Mouse (Mus musculus) neural tube, embryonic 11.5 days (tissue): ENCODE measurements around the gene Osbpl3. TPM values are rescaled to one million over a fixed set of nuclear protein-coding genes. Genes with fewer than 3 reads are reported as not detected.

Experiments
- ATAC-seq: fragments of 200-750 bp; cut with Nextera tagmentation; 2 replicates; pipeline ENCODE4 v1.8.0; 2017; ENCODE audit warnings: moderate number of reproducible peaks, mild to moderate bottlenecking, moderate TSS enrichment, moderate library complexity; ENCODE audit not compliant: insufficient read depth, low FRiP score, low TSS enrichment
- DNase-seq: peaks from one replicate; pipeline ENCODE4 v3.0.0-alpha.2; 2015; ENCODE audit warnings: low spot score
- H3K27ac ChIP-seq: fragments of 300-500 bp; sonication (generic); 2 replicates; pipeline ENCODE4 v1.5.1; 2014; ENCODE audit warnings: low read depth, mild to moderate bottlenecking, low read length
- H3K27me3 ChIP-seq: fragments of 300-500 bp; sonication (generic); 2 replicates; pipeline ENCODE4 v1.6.1; 2014; ENCODE audit warnings: mild to moderate bottlenecking, low read length, mixed read lengths; ENCODE audit not compliant: control insufficient read depth, insufficient read depth
- H3K36me3 ChIP-seq: fragments of 300-500 bp; sonication (generic); 2 replicates; pipeline ENCODE4 v1.6.1; 2014; ENCODE audit warnings: mild to moderate bottlenecking, low read length, moderate library complexity, mixed read lengths; ENCODE audit not compliant: control insufficient read depth, insufficient read depth
- H3K4me1 ChIP-seq: fragments of 300-500 bp; sonication (generic); 2 replicates; pipeline ENCODE4 v1.6.1; 2014; ENCODE audit warnings: low read length, mixed read lengths; ENCODE audit not compliant: control insufficient read depth, insufficient read depth
- H3K4me2 ChIP-seq: fragments of 300-500 bp; sonication (generic); 2 replicates; pipeline ENCODE4 v1.6.1; 2014; ENCODE audit warnings: low read depth, mild to moderate bottlenecking, moderate library complexity
- H3K4me3 ChIP-seq: fragments of 300-500 bp; sonication (generic); 2 replicates; pipeline ENCODE4 v1.5.1; 2014; ENCODE audit warnings: low read depth, low read length
- H3K9ac ChIP-seq: fragments of 300-500 bp; sonication (generic); 2 replicates; pipeline ENCODE4 v1.6.1; 2014; ENCODE audit warnings: mild to moderate bottlenecking, low read length
- H3K9me3 ChIP-seq: fragments of 300-500 bp; sonication (generic); 2 replicates; pipeline ENCODE4 v1.6.1; 2016; ENCODE audit warnings: low read length; ENCODE audit not compliant: control insufficient read depth
- WGBS: fragments of 180-500 bp; shearing (Covaris S2); extraction: QIAGEN DNeasy Blood & Tissue Kit; methylation state at CpG from one replicate; pipeline ENCODE4 v1.1.7; 2014; 5-methylcytosine and 5-hydroxymethylcytosine counted together
- polyA plus RNA-seq: library from polyadenylated mRNA; unstranded; fragments of >200 nt; fragmentation: Nextera tagmentation; extraction: Ambion mirVana; gene quantifications from 2 replicates; pipeline ENCODE4 v1.2.1, GENCODE M21; 2014

Osbpl3 gene
- polyA plus RNA-seq, 1 experiment from 2014 or later = 5.0 TPM

DNA sequence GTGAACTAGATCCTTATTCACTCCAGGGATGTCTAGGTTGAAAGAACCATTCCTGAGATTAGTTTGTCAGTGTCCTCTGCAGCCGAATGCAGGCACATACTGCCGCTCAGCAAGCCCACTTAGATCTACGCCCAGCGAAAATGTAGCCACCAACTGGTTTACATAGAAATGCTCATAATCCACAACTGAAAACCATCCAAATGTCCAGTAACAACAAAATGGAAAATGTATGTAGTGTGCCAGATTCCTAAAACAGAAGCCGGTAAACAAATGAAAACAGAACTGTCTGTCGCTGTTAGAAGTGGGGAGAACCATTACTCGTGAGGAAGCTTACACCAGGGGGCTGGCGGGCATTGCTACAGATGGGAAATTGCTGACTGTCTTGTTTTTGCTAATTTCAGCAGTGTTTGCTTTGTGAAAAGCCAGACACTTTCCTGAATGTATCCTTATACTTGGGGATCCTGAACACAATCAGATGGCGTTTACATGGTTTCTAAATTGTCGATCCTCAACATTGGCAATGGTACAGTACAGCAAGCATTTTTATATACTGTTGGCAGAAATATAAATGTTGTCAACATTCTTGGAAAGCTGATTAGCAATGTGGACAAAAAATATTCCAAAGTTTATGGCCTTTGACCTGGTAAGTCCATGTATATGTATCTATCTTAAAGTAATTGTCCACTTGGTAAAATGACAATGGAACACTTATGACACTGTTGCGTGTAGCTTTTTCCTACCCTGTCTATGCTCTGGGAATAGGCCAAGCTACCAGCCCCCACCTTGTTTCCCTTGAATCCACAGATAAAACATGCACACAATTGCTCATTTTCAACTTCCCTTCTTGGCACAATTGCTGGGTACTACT is 30.3 kb upstream of the Osbpl3 start:
- H3K36me3 ChIP-seq = no peaks in the 10 kb centered on the region
- 91% methylated on average over 11 of the region's 11 CpGs for WGBS
- no peak overlapping the region for H3K9ac ChIP-seq
- no peak overlapping the region for H3K27ac ChIP-seq
- H3K4me3 ChIP-seq = no peak overlapping the region
- H3K9me3 ChIP-seq = no peaks in the 10 kb centered on the region
- no peaks in the 10 kb centered on the region for H3K27me3 ChIP-seq
- H3K4me1 ChIP-seq = no peaks in the 10 kb centered on the region
- ATAC-seq = no peak
- H3K4me2 ChIP-seq = no peak overlapping the region
- no peak for DNase-seq

DNA sequence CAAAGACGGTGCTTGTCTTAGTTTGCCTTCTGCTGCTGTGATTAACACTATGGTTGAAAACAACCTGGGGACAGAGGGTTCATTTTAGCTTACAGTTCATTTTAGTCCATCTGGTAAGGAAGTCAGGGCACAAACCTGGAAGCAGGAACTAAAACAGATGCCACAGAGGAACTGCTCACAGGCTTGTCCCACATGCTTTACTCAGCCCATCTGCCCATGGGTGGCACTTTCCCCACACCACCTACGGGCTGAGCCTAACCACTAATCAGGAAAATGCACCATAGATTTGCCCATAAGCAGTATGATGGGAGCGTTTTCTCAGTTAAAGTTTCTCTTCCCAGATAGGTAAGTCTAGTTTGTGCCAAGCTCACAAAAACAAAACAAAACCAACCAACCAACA is 27.4 kb upstream of the Osbpl3 start:
- H3K36me3 ChIP-seq = no peaks in the 10 kb centered on the region
- DNase-seq (no peak), ATAC-seq (no peak)
- no peaks in the 10 kb centered on the region for H3K4me1 ChIP-seq
- no peaks in the 10 kb centered on the region for H3K27me3 ChIP-seq
- H3K9ac ChIP-seq = no peak overlapping the region
- H3K4me2 ChIP-seq = no peak overlapping the region
- 85% methylated on average over 3 of the region's 3 CpGs for WGBS
- no peaks in the 10 kb centered on the region for H3K9me3 ChIP-seq
- H3K4me3 ChIP-seq = no peak overlapping the region
- no peak overlapping the region for H3K27ac ChIP-seq

DNA sequence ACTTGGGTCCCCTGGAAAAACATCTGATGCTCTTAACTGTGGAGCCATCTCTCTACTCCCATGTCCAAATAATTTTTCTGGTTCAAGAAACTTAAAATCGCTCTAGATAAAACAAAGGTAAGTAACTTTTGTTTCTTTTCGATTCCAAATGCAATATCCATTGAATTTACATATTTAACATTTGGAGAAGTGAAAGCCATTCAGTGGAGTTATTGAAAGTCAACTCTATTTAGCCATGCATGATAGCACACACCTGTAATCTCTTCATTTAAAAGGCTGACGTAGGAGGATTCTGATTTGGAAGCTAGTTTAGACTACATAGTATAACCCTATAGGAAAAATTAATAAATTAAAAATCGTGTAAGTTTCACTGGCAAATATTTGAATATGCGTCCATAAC is 25.5 kb upstream of the Osbpl3 start:
- 87% methylated on average over 5 of the region's 5 CpGs for WGBS
- H3K4me3 ChIP-seq = no peak overlapping the region
- no peak overlapping the region for H3K9ac ChIP-seq
- no peaks in the 10 kb centered on the region for H3K9me3 ChIP-seq
- H3K27me3 ChIP-seq = no peaks in the 10 kb centered on the region
- H3K4me2 ChIP-seq = no peak overlapping the region
- H3K36me3 ChIP-seq = no peaks in the 10 kb centered on the region
- no peak for ATAC-seq
- no peak for DNase-seq
- H3K27ac ChIP-seq = no peak overlapping the region
- H3K4me1 ChIP-seq = no peaks in the 10 kb centered on the region

DNA sequence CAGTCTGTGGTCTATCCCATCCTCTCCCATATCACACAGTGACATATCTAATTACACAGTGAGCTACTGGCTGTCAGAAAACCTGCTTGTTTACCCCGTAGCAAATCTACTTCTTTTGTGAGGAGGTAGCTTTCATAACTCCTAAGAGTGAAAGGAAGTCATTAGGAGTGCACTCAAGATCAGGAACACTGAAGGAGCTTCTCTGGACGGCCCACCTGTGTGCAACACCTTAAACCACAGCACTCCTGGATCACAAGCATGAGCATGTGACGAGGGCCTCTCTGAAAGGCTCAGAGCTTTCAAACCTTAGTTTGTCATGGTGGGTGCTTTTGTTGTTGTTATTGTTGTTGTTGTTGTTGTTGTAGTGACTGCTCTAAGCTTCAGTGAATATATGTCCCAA is 10.4 kb upstream of the Osbpl3 start:
- WGBS = 82% methylated on average over 3 of the region's 3 CpGs
- no peaks in the 10 kb centered on the region for H3K36me3 ChIP-seq
- ATAC-seq = no peak

DNA sequence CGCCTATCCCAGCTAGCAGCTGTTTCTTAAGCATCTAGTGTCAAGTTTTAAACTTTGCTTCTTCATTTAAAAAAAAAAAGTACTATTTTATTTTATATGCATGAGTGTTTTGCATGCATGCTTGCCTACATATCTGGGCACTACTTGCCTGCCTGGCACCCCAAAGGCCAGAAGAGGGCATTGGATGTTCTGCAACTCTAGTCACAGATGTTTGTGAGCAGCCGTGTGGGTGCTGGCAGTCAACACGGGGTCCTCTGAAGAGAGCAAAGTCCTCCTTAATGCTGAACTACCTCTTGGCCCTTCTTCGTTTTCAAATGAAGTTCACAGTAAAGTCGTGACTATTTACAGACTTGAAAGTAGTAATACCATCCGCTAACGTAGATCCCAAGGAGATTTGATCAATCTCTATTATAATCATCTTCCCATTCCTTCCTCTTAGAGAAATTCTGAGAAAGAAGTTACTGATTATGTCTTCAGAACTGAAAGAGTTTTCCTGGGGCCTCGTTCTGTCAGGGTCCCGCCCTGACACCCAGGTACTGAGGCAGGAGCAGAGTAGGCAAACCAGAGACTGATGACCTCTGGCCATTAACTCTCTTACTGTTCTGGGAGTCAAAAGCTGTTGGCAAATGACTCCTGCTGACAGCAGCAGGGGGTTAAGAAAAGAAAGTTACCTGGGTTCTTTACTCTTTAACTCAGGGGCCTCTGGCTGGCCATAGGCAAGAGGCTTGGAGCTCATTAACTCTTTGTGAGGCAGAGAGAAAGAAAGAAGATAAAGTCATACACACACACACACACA is 8.9 kb upstream of the Osbpl3 start:
- Histone ChIP-seq H3K27me3 (no peaks in the 10 kb centered on the region), H3K27ac (no peak overlapping the region), H3K36me3 (no peaks in the 10 kb centered on the region), H3K4me3 (no peak overlapping the region), H3K9ac (no peak overlapping the region), H3K9me3 (no peaks in the 10 kb centered on the region), H3K4me2 (no peak overlapping the region), H3K4me1 (no peaks in the 10 kb centered on the region)
- ATAC-seq = no peak
- DNase-seq = no peak
- 85% methylated on average over 9 of the region's 9 CpGs for WGBS

More for the DNA sequence above, 10.4 kb upstream of the Osbpl3 start:
- DNase-seq = no peak
- Histone ChIP-seq H3K4me3 (no peak overlapping the region), H3K4me2 (no peak overlapping the region), H3K27ac (no peak overlapping the region), H3K27me3 (no peaks in the 10 kb centered on the region), H3K9me3 (no peaks in the 10 kb centered on the region), H3K9ac (no peak overlapping the region), H3K4me1 (no peaks in the 10 kb centered on the region)

DNA sequence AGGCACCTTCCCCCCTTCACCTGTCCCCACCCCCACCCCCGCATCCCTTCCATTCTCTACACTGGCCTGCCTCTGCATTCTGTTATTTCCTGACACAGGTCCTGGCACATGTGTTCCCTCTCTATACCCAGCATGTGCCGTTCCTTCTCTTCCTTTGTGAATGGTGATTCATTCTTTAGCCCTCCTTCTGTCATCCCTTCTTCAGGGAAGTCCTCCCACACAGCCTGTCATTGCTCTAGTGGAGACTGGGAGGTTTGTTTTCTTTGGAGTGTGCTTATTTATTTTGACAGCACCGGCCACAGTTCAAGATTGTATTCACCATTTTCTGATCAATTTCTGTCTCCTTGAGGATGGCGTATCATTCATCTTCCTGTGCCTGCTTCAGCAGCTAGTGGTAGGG is 6.0 kb upstream of the Osbpl3 start:
- H3K9me3 ChIP-seq = no peaks in the 10 kb centered on the region
- ATAC-seq (no peak), DNase-seq (no peak)
- H3K4me2 ChIP-seq = no peak overlapping the region
- 78% methylated on average over 4 of the region's 4 CpGs for WGBS
- no peak overlapping the region for H3K27ac ChIP-seq
- H3K9ac ChIP-seq = no peak overlapping the region
- no peaks in the 10 kb centered on the region for H3K36me3 ChIP-seq
- no peak overlapping the region for H3K4me3 ChIP-seq
- H3K4me1 ChIP-seq = no peaks in the 10 kb centered on the region
- H3K27me3 ChIP-seq = no peaks in the 10 kb centered on the region

DNA sequence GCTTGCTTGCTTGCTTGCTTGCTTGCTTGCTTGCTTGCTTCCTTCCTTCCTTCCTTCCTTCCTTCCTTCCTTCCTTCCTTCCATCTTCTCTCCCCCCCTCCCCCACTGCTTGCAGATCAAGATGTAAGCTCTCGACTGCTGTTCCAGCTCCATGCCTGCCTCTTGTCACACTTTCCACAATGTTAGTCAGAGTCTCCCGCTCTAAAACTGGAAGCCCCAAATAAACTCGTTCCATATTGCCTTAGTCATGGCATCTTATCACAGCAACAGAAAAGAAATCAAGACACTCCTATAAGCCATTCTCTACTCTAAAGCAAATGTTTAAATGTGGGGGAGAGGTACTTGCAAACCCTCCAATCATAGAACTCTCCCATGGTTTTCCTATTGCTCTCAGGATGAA is 5.6 kb upstream of the Osbpl3 start:
- H3K4me2 ChIP-seq = no peak overlapping the region
- no peak overlapping the region for H3K4me3 ChIP-seq
- 84% methylated on average over 3 of the region's 3 CpGs for WGBS
- no peaks in the 10 kb centered on the region for H3K9me3 ChIP-seq
- H3K4me1 ChIP-seq = no peaks in the 10 kb centered on the region
- no peak for ATAC-seq
- no peaks in the 10 kb centered on the region for H3K27me3 ChIP-seq
- no peak overlapping the region for H3K27ac ChIP-seq
- no peak for DNase-seq
- no peak overlapping the region for H3K9ac ChIP-seq
- no peaks in the 10 kb centered on the region for H3K36me3 ChIP-seq

DNA sequence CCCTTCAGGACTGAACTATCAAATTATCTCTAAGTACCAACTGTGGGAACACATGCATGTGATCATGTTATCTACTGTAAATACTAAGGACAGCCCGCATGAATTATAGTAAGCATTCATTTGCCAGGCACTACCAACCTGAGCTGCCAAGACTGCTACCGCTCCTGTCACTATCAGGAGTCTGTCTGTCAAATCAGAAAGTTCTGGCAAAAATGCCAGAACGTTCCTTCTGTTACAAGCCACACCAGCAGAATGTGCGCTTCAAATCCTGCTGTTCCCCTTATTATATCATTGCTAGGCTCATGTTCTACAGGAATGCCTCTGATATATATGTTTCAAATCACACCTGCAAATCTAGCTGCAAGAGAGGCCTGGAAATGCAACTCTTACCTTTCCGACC is 4.6 kb upstream of the Osbpl3 start:
- no peaks in the 10 kb centered on the region for H3K27me3 ChIP-seq
- no peak overlapping the region for H3K27ac ChIP-seq
- H3K4me2 ChIP-seq = no peak overlapping the region
- no peaks in the 10 kb centered on the region for H3K9me3 ChIP-seq
- no peak overlapping the region for H3K9ac ChIP-seq
- H3K36me3 ChIP-seq = no peaks in the 10 kb centered on the region
- WGBS = 91% methylated on average over 5 of the region's 5 CpGs
- H3K4me3 ChIP-seq = no peak overlapping the region
- no peaks in the 10 kb centered on the region for H3K4me1 ChIP-seq
- ATAC-seq = no peak
- DNase-seq = no peak

DNA sequence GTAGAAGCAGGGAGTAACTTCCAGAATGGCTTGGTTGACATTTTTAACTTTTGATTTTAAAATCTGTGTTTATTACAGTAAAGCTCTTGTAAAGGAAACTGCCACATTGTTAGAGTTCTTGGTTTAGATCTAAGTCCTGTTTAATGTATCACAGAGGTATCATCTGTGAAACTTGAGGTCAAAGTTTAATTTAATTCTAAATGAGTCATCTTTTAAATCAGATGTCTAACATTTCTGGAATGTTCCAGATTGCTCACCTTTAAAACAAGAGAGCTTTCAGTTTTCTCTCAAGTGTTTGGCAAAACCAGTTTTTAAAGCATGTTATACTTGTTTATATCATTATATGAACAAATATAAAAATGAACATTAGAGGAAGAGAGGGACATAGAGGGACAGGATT is 4.2 kb upstream of the Osbpl3 start:
- H3K4me2 ChIP-seq = no peak overlapping the region
- no peak for ATAC-seq
- H3K4me1 ChIP-seq = no peaks in the 10 kb centered on the region
- H3K9ac ChIP-seq = no peak overlapping the region
- no peak for DNase-seq
- H3K36me3 ChIP-seq = no peaks in the 10 kb centered on the region
- H3K27ac ChIP-seq = no peak overlapping the region
- no peaks in the 10 kb centered on the region for H3K27me3 ChIP-seq
- no peak overlapping the region for H3K4me3 ChIP-seq
- H3K9me3 ChIP-seq = no peaks in the 10 kb centered on the region
